Mouse (Mus musculus) intestine, embryonic 15.5 days (tissue): ENCODE results near the gene Pax6. TPM values are rescaled to one million over a fixed set of nuclear protein-coding genes. Genes with fewer than 3 reads are reported as not detected.

Experiments
- ATAC-seq: fragments of 200-750 bp; cut with Nextera tagmentation; 2 replicates; pipeline ENCODE4 v1.8.0; 2017; ENCODE audit warnings: moderate TSS enrichment, moderate library complexity
- H3K27ac ChIP-seq: fragments of 300-500 bp; sonication (generic); 2 replicates; pipeline ENCODE4 v1.5.1; 2015; ENCODE audit warnings: mild to moderate bottlenecking, inconsistent platforms
- H3K27me3 ChIP-seq: fragments of 300-500 bp; sonication (generic); replicated peaks from 2 replicates; pipeline ENCODE4 v1.6.1; 2015; ENCODE audit warnings: inconsistent platforms
- H3K36me3 ChIP-seq: fragments of 300-500 bp; sonication (generic); 2 replicates; pipeline ENCODE4 v1.6.1; 2015; ENCODE audit warnings: inconsistent platforms
- H3K4me1 ChIP-seq: fragments of 300-500 bp; sonication (generic); replicated peaks from 2 replicates; pipeline ENCODE4 v1.6.1; 2015; ENCODE audit warnings: inconsistent platforms
- H3K4me2 ChIP-seq: fragments of 300-500 bp; sonication (generic); replicated peaks from 2 replicates; pipeline ENCODE4 v1.6.1; 2015; ENCODE audit warnings: mild to moderate bottlenecking, inconsistent platforms
- H3K4me3 ChIP-seq: fragments of 300-500 bp; sonication (generic); replicated peaks from 2 replicates; pipeline ENCODE4 v1.5.1; 2015; ENCODE audit warnings: inconsistent platforms
- H3K9ac ChIP-seq: fragments of 300-500 bp; sonication (generic); 2 replicates; pipeline ENCODE4 v1.6.1; 2015; ENCODE audit warnings: inconsistent platforms
- H3K9me3 ChIP-seq: fragments of 300-500 bp; sonication (generic); 2 replicates; pipeline ENCODE4 v1.6.1; 2016; ENCODE audit warnings: inconsistent platforms
- WGBS: fragments of 180-500 bp; shearing (Covaris S2); methylation state at CpG from one replicate; pipeline ENCODE4 v1.1.7; 2015; 5-methylcytosine and 5-hydroxymethylcytosine counted together
- polyA plus RNA-seq: library from polyadenylated mRNA; unstranded; fragments of >200 nt; fragmentation: Nextera tagmentation; extraction: Ambion mirVana; gene quantifications from 2 replicates; pipeline ENCODE4 v1.2.1, GENCODE M21; 2015

The Pax6 gene
- polyA plus RNA-seq = 2.3 and 2.8 TPM in 2 replicates

- Histone ChIP-seq H3K9ac (no peak within 1 kb of the TSS), H3K4me3 (peak within 1 kb of the TSS; percentile 7), H3K4me1 (peaks cover 17% of the 10 kb centered on the region), H3K27ac (no peak within 1 kb of the TSS), H3K9me3 (no peaks in the 10 kb centered on the region), H3K27me3 (peaks cover 98% of the 10 kb centered on the region), H3K4me2 (peak within 1 kb of the TSS; percentile 15; the same call in 1 of the 2 replicates), H3K36me3 (no peaks in the 10 kb centered on the region)
- 1% methylated on average over 44 of the region's 44 CpGs for WGBS
- ATAC-seq = no peak
These were observed at the start of gene Pax6 for GRCm38 (mm10) chr2:105668271-105669270. Pax6 (plus strand) TSS chr2:105668900.

- Histone ChIP-seq H3K27me3 (peaks cover 17% of the 10 kb centered on the region), H3K4me1 (no peaks in the 10 kb centered on the region), H3K36me3 (no peaks in the 10 kb centered on the region), H3K9ac (no peak overlapping the region), H3K27ac (no peak overlapping the region), H3K4me2 (no peak overlapping the region), H3K9me3 (no peaks in the 10 kb centered on the region), H3K4me3 (no peak overlapping the region)
- 63% methylated on average over 2 of the region's 2 CpGs for WGBS
- ATAC-seq = no peak
These were observed 19.8 kb upstream of the Pax6 start for GRCm38 (mm10) chr2:105648933-105649332.

- 82% methylated on average over 8 of the region's 8 CpGs for WGBS
- H3K4me2 ChIP-seq = no peak overlapping the region
- H3K9me3 ChIP-seq = no peaks in the 10 kb centered on the region
- no peak for ATAC-seq
- H3K4me1 ChIP-seq = peaks cover 7% of the 10 kb centered on the region; the same call in 1 of the 2 replicates
- no peaks in the 10 kb centered on the region for H3K36me3 ChIP-seq
- H3K27me3 ChIP-seq = peaks cover 60% of the 10 kb centered on the region
- no peak overlapping the region for H3K4me3 ChIP-seq
- H3K9ac ChIP-seq = no peak overlapping the region
- no peak overlapping the region for H3K27ac ChIP-seq
These were observed 12.2 kb upstream of the Pax6 start for GRCm38 (mm10) chr2:105656456-105656855.

- H3K36me3 ChIP-seq = no peaks in the 10 kb centered on the region
- H3K27me3 ChIP-seq = peaks cover 81% of the 10 kb centered on the region
- WGBS = 4% methylated on average over 9 of the region's 9 CpGs
- no peak overlapping the region for H3K4me2 ChIP-seq
- no peak overlapping the region for H3K27ac ChIP-seq
- H3K9me3 ChIP-seq = no peaks in the 10 kb centered on the region
- no peak overlapping the region for H3K9ac ChIP-seq
- no peak overlapping the region for H3K4me3 ChIP-seq
- ATAC-seq = no peak
- peaks cover 7% of the 10 kb centered on the region; the same call in 1 of the 2 replicates for H3K4me1 ChIP-seq
These were observed 9.3 kb upstream of the Pax6 start for GRCm38 (mm10) chr2:105659350-105659749.

GRCm38 (mm10) chr2:105659926-105660873, 8.5 kb upstream of the Pax6 start:
- Histone ChIP-seq H3K27ac (no peak overlapping the region), H3K4me3 (no peak overlapping the region), H3K27me3 (peaks cover 88% of the 10 kb centered on the region), H3K36me3 (no peaks in the 10 kb centered on the region), H3K4me1 (peaks cover 7% of the 10 kb centered on the region; the same call in 1 of the 2 replicates), H3K4me2 (no peak overlapping the region), H3K9ac (no peak overlapping the region), H3K9me3 (no peaks in the 10 kb centered on the region)
- WGBS = 1% methylated on average over 41 of the region's 41 CpGs
- ATAC-seq = no peak

GRCm38 (mm10) chr2:105660874-105661622, 7.7 kb upstream of the Pax6 start:
- no peaks in the 10 kb centered on the region for H3K36me3 ChIP-seq
- H3K27ac ChIP-seq = no peak overlapping the region
- peaks cover 92% of the 10 kb centered on the region for H3K27me3 ChIP-seq
- H3K4me3 ChIP-seq = no peak overlapping the region
- 3% methylated on average over 25 of the region's 26 CpGs for WGBS
- no peak overlapping the region for H3K9ac ChIP-seq
- no peak for ATAC-seq
- H3K9me3 ChIP-seq = no peaks in the 10 kb centered on the region
- no peak overlapping the region for H3K4me2 ChIP-seq
- peaks cover 7% of the 10 kb centered on the region; the same call in 1 of the 2 replicates for H3K4me1 ChIP-seq

- Histone ChIP-seq H3K4me2 (no peak overlapping the region), H3K4me1 (peaks cover 9% of the 10 kb centered on the region), H3K9ac (no peak overlapping the region), H3K4me3 (no peak overlapping the region), H3K27ac (no peak overlapping the region), H3K27me3 (peaks cover 93% of the 10 kb centered on the region), H3K9me3 (no peaks in the 10 kb centered on the region), H3K36me3 (no peaks in the 10 kb centered on the region)
- 2% methylated on average over 18 of the region's 18 CpGs for WGBS
- ATAC-seq = no peak
These were observed 7.1 kb upstream of the Pax6 start for GRCm38 (mm10) chr2:105661623-105662066.

- ATAC-seq = no peak
- Histone ChIP-seq H3K4me3 (no peak overlapping the region), H3K36me3 (no peaks in the 10 kb centered on the region), H3K4me1 (peaks cover 12% of the 10 kb centered on the region), H3K27ac (no peak overlapping the region), H3K9me3 (no peaks in the 10 kb centered on the region), H3K9ac (no peak overlapping the region), H3K4me2 (no peak overlapping the region), H3K27me3 (peaks cover 93% of the 10 kb centered on the region)
- 5% methylated on average over 16 of the region's 16 CpGs for WGBS
These were observed 6.6 kb upstream of the Pax6 start for GRCm38 (mm10) chr2:105662121-105662520.

- Histone ChIP-seq H3K4me3 (no peak overlapping the region), H3K4me1 (peaks cover 12% of the 10 kb centered on the region), H3K36me3 (no peaks in the 10 kb centered on the region), H3K27ac (no peak overlapping the region), H3K4me2 (no peak overlapping the region), H3K9me3 (no peaks in the 10 kb centered on the region), H3K27me3 (peaks cover 93% of the 10 kb centered on the region), H3K9ac (no peak overlapping the region)
- WGBS = 2% methylated on average over 7 of the region's 7 CpGs
- ATAC-seq = no peak
These were observed 6.1 kb upstream of the Pax6 start for GRCm38 (mm10) chr2:105662606-105663005.

- 2% methylated on average over 10 of the region's 10 CpGs for WGBS
- Histone ChIP-seq H3K4me3 (no peak overlapping the region), H3K4me2 (no peak overlapping the region), H3K4me1 (peaks cover 12% of the 10 kb centered on the region), H3K9ac (no peak overlapping the region), H3K36me3 (no peaks in the 10 kb centered on the region), H3K27ac (no peak overlapping the region), H3K9me3 (no peaks in the 10 kb centered on the region), H3K27me3 (peaks cover 98% of the 10 kb centered on the region)
- ATAC-seq = no peak
These were observed 5.6 kb upstream of the Pax6 start for GRCm38 (mm10) chr2:105663101-105663511.

GRCm38 (mm10) chr2:105664996-105665395, 3.7 kb upstream of the Pax6 start:
- Histone ChIP-seq H3K27ac (no peak overlapping the region), H3K4me1 (peaks cover 19% of the 10 kb centered on the region), H3K9me3 (no peaks in the 10 kb centered on the region), H3K4me3 (no peak overlapping the region), H3K4me2 (no peak overlapping the region), H3K9ac (no peak overlapping the region), H3K36me3 (no peaks in the 10 kb centered on the region), H3K27me3 (peaks cover 98% of the 10 kb centered on the region)
- no peak for ATAC-seq
- WGBS = 17% methylated on average over 5 of the region's 5 CpGs
